Mouse (Mus musculus) layer of hippocampus, adult 8-10 months (tissue): ENCODE data around the gene Rbm18. TPM values are rescaled to one million over a fixed set of nuclear protein-coding genes. Genes with fewer than 3 reads are reported as not detected.

Experiments used
- DNase-seq, 2 experiments: peaks; one replicate each; pipeline ENCODE4 v3.0.0; 2022; ENCODE audit warnings: low spot score in 2 of 2
- total RNA-seq, 4 experiments: library from RNA; stranded (reverse); gene quantifications; 2 replicates each; pipeline ENCODE4 v1.2.4; 2022

The Rbm18 gene
- total RNA-seq, 4 experiments from 2014 or later, result 42.3 to 52.2 (median 45.6) TPM

- no peak for DNase-seq
Observed at GRCm38 (mm10) chr2:36073781-36074180, 62.8 kb downstream of the Rbm18 start.

- no peak for DNase-seq
Observed at GRCm38 (mm10) chr2:36071660-36072305, 64.8 kb downstream of the Rbm18 start.

GRCm38 (mm10) chr2:36067132-36067531 lies 69.4 kb downstream of the Rbm18 start:
- no peak for DNase-seq

Other genes starting within 250 kb of the Rbm18 start
- 10 to 100 TPM; 33.4 to 40.3 (median 38.6) TPM for gene Ttll11, start 156.9 kb downstream of the Rbm18 start, total RNA-seq
- 100 to 1,000 TPM; 174 to 193 (median 178) TPM for gene Ndufa8, start 87.4 kb downstream of the Rbm18 start, total RNA-seq
- 1 to 10 TPM; 1.1 to 3.3 (median 1.6) TPM for gene Morn5, start 87.3 kb downstream of the Rbm18 start, total RNA-seq
- gene Lhx6, start 31.4 kb downstream of the Rbm18 start, total RNA-seq, result 10 to 100 TPM; 14.8 to 19.9 (median 17.0) TPM
- 10 to 100 TPM; 17.2 to 22.8 (median 18.8) TPM for gene Mrrf, start 384 bp downstream of the Rbm18 start, total RNA-seq
- gene Ptgs1, start 93.7 kb upstream of the Rbm18 start, total RNA-seq, result 10 to 100 TPM; 15.0 to 33.0 (median 25.0) TPM
- under 1 TPM in 3 of 4 experiments, not detected in 1; 0.07 to 0.12 (median 0.08) TPM for gene Olfr338, start 236.7 kb upstream of the Rbm18 start, total RNA-seq